Mouse (Mus musculus) embryo, embryonic 11 days (tissue): Measurements from ENCODE around the gene Mobp.

Source experiments
- DNase-seq: peaks from one replicate; pipeline ENCODE4 v3.0.0-alpha.2; 2015

Mobp gene

DNA sequence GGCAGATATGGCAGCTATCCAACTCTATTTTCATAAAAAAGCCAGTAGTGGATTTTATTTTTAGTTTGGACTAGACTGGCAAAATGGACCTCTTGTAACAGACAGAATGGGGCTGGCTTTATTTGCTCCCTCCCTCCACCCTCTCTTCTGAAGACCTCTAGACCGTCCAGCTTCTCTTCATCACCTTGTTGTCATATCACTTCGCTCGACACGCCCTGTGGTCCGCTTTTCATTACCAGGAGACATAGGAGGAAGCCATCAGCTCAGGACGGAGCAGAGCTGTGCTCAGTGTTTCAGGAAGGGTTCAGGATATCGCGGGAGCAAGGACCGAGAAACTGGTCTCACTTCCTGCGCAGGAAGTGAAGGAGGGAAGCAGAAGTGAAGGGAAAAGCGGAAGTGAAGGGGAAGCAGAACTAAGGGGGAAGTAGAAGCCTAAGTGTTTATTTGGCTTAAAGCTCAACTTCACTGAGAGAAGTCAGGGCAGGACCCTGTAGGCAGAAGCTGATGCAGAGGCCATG lies 65.5 kb downstream of the Mobp start:
- DNase-seq: no peak

GRCm38 (mm10) chr9:120219411-120219810 lies 69.9 kb downstream of the Mobp start:
- no peak for DNase-seq
